Mouse (Mus musculus): ENCODE results near the gene Znrf3.

Znrf3 gene

DNA sequence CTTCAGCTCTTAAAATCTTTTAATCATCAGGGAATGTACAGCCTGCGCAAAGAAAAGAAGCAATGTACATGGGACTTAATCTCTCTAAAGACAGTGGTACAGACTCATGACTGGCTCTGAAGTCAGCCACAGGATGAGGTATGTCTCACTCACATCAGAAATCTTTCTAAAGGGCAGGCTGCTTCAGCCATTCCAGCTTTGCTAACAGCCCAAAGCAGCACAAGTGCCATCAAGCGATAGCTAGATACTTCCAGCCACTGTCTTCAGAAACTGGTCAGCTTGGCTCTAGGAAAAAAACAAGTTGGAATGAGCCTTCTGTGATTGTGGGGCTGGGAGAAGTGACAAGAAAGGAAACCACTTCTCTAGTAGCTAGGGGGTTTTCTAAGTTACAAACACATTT lies 7.0 kb downstream of the Znrf3 start:
- no peak for DNase-seq (ENCODE audit: low spot score)

- DNase-seq (ENCODE audit: low spot score) = no peak
These were observed 7.7 kb downstream of the Znrf3 start for GRCm38 (mm10) chr11:5436988-5437387.

DNA sequence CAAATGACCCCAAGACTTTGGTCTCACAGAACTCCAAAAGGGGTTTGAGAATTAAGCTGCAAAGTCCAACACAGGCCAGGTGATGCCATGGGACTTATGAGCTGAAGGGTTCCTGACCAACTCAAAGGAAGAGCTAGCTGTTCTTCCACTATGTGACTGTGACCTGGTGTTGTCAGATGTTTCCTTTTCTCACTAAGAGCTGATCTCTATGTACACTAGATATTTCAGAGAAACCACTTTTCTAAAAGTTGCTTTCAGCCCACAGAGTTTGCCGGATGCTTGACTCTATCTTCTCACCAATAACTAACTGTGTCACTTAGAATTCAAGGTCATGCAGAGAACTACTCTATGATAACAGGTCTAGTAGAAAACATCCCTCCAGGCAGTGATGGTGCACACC lies 9.2 kb downstream of the Znrf3 start:
- no peak for DNase-seq (ENCODE audit: low spot score)

DNA sequence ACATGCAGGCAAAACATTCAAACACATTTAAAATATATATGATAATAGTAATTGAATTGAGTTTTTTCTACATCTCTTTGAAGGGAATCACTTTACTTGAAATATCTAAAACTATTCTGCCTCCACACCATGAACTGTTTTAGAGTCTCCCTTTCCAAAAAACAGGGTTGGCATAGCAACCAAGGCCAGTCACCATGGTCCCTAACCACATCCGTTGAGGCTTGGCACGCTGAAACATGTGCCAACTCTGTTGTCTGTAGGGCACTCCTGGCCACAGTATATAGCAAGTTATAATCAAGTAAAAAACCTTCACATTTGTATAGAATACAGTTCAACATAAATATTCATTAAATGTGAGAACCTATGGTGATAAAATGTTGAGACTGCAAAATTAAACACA lies 12.3 kb downstream of the Znrf3 start:
- DNase-seq (ENCODE audit: low spot score) = no peak

GRCm38 (mm10) chr11:5430863-5431262 lies 13.8 kb downstream of the Znrf3 start:
- no peak for DNase-seq (ENCODE audit: low spot score)

DNA sequence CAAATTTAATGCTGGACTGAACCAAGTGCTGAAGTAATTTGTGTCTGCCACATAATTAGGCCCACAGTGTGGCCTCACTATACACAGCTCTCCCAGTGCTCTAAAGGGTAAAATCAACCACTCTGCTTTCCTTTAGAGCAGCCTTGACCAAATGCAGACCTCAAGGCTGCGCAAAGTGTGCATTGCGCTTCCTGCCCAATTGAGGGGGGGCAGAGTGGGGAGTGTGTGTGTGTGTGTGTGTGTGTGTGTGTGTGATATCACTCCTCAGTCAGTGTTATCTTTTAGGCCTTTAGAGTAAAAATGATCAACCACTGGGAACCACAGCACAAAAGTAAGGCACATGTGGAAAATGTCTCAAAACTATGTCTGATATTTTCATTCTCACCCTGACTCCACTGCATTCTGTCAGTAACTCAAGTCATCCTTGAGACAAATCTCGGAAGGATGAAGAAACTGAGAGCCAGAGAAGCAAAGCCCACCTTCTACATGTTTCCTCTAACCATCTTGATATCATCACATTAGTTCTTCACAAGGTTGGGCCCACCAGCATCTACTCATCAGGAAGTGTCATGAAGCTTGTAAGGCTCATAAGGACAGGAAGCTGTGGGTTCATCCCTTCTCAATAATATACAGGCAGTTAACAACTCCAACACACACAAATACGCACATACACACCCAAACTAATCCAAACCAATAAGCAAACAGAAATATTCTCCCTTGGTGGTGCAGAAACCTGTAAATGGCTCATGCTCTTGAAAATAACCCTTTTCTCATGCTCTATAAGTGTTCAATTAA lies 15.1 kb downstream of the Znrf3 start:
- DNase-seq (ENCODE audit: low spot score) = no peak

GRCm38 (mm10) chr11:5427251-5427650 lies 17.4 kb downstream of the Znrf3 start:
- no peak for DNase-seq (ENCODE audit: low spot score)

DNA sequence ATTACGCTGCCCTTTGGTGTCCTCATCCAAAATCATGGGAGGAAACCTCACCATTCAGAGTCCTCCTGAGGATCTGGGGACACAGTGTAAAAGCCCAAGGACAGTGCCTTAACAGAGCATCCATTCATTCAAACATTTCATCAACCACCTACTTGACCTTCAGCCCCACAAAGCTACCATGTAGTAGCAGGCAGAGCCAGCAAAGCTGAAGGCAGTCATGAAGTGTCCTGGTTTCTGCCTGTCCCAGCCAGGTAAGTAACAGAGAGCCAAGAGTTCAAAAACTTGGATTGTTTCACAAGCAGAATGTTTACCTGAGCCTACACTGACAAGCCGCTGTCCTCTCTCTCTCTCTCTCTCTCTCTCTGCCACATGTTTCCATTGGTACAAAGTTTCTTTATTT lies 18.3 kb downstream of the Znrf3 start:
- no peak for DNase-seq (ENCODE audit: low spot score)

GRCm38 (mm10) chr11:5425106-5425505 lies 19.5 kb downstream of the Znrf3 start:
- no peak for DNase-seq (ENCODE audit: low spot score)

DNA sequence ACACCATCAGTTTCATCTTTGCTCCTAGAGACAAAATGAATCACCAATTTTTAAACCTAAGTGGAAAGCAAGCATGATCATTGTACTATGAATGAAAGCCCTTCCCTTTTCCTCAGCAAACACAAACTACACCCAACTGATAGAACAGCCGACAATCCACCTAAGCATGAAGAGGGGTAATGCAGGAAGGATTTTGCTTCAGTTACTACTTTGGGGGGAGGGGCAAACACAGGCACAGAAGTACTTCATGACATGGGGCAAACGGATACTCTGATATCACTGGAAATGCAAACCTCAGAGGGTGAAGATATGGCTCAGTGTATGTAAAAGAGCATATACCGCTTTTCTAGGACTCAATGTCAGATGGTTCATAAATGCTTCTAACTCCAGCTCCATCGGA lies 20.5 kb downstream of the Znrf3 start:
- DNase-seq (ENCODE audit: low spot score) = no peak

DNA sequence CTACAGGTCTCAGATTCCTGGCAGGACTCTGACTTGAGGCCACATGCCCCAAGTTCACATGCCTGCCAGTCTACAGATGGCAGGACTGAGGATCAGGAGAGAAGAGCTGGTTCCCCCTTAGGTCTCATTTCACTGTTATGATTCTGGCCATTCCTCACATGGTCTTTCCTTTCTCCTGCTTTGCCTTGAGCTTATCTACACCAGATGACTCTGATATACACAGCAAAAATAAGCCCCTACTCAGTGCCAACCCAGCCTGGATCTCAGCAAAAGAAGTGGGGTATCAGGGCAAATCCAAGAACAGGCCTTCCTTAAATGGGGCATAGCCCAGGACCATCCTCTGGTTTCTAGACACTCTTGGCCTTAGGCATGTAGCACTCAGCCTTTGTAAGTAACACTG lies 21.6 kb downstream of the Znrf3 start:
- DNase-seq (ENCODE audit: low spot score) = no peak

DNA sequence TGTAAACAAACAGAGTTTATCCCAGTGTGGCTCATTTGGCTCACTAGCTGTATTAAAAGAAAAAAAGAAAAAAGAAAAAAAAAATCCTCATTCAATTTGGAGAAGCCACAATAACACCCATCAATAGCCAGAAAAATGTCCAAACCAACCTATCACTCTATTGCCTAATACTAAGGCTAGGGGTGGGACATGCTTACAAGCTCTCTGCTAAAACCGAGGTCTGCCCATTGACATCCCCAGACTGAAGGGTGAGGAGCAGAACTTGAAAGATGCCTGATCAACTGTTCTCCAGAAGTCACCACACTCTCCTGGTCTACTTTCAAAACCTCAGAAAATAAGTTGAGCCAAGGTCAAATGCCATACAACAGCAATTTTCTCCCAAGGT lies 22.4 kb downstream of the Znrf3 start:
- no peak for DNase-seq (ENCODE audit: low spot score)

DNA sequence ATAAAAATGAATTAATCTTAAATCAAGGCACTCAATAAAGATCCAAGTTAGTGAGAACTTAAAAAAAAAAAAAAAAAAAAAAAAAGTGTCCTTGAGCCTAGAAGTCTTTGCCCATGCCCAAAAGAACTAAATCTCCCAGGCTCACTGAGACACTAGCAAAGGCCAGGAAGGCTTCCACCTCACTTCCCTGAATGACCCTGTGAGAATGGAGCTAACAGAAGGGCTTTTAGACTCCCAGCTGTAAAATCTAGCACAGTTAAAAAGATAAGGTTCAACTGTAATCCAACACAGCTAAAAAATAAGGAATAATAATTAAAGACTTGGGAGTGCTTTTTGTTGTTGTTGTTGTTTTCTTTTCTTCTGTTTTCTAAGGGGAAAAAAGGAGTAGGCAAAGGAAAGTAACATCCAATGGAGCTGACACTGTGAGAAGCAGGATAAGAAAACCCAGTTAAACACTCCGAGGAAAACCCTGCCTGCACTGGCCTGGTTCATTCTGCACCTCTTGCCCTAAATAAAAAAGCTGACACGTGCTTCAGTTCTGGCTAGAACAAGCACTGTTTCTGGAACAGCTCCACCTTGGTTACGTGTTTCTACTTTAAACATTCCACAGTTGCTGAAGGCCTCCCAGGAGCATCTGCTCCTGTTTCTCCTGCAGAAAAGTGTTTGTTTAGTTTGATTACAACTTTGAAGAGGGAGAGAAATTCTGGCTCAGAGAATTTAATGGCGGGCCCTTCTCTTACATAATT lies 23.0 kb downstream of the Znrf3 start:
- DNase-seq (ENCODE audit: low spot score) = no peak

DNA sequence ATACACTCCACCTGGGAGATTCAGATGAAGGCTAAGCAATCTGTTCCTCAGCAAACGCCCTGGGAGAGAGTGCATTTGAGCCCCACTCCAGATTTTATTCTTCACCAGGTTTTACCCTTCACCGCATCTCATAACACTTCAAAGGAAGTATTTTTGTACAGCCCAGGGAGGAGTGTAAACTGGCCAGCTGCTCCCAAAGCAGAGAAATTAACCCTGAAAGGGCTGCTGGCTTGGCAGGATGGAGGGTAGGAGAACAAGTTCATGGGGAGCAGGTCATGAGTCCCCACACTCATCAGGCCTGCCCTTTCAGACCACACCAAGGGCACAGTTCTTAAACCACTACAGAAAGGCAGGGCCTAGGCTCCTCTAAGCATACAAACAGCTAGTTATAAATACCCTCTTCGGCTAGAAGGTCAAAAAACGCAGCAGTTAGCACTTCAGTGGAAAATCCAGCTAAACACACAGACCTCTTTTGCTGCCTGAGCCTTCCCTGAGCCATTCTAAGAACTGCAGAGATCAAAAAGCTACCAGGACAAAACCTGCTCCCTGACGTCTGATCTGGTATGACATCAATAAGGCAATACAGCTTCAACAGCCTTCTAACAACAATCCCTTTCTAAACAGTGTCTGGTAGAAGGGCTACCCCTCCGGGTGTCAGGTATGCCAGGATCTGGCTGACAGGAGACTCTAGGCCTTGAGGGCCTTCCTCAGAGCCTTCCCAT lies 28.9 kb downstream of the Znrf3 start:
- DNase-seq (ENCODE audit: low spot score) = no peak

DNA sequence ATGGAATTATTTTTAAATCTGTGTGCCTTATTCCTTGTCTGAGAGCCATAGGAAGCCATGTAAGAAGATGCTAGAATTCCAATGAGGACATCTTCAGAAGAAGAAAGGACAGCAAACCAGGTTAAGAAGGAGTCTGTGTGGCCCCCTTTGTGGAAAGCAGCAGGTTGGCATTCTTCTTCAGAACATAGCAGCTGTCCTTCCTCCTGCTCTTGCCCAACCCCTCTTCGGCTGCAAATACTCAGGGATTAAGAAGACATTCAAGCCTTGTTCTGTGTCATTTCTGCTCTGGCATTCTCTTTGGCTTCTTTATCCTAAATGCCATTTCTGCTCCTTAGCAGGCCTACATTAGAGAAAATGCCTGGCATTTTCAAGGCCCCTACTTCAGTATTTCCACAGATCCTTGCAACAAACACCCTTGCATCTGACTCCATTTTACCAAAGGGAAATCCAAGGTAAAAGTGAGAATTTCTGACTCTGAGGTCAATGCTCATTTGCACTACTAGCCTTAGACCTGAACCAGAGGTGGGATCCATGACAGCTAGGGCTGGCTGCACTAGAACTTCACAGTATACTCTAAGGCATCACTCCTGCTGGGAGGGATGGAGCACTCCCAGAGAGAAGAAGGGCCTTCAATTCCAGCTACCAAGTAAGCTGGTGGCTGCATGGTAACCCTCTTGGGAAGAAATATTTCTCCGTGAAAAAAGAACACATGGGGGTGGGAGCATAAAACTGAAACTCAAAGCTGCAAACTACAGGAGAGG lies 29.6 kb downstream of the Znrf3 start:
- no peak for DNase-seq (ENCODE audit: low spot score)

DNA sequence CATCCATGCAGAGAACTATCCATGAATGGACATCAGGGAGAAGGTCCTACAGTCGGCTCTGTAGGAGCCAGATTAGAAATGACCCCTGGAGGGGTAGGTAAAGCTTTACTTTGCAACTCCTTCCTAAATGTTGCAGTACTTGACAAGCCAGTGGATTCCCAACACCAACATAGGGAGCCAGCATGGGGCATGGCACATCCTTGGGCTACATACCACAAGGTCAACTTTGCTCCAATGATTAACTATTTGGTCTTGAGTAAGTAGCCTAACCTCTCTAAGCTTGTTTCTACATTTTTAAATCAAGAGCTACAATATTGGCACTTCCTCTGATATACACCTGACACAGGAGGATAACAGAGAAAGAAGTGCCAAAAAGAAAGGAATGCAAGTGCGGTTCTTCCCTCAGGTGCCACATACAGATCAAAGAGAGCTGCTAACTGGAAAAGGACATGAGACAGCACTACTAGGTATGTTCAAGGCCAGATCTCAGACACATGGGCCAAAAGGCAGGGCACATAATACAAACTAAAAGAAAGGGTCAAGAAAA lies 31.9 kb downstream of the Znrf3 start:
- no peak for DNase-seq (ENCODE audit: low spot score)

- no peak for DNase-seq (ENCODE audit: low spot score)
These were observed 33.1 kb downstream of the Znrf3 start for GRCm38 (mm10) chr11:5411577-5411976.

- no peak for DNase-seq (ENCODE audit: low spot score)
These were observed 40.5 kb downstream of the Znrf3 start for GRCm38 (mm10) chr11:5404180-5404579.

- no peak for DNase-seq (ENCODE audit: low spot score)
These were observed 42.4 kb downstream of the Znrf3 start for GRCm38 (mm10) chr11:5402127-5402733.

- no peak for DNase-seq (ENCODE audit: low spot score)
These were observed 46.2 kb downstream of the Znrf3 start for GRCm38 (mm10) chr11:5398301-5399053.

All from testis, postnatal 10 days (tissue).